Comparison of ENCODE assay signal across 21 mouse cellular contexts in the genomic region with DNA sequence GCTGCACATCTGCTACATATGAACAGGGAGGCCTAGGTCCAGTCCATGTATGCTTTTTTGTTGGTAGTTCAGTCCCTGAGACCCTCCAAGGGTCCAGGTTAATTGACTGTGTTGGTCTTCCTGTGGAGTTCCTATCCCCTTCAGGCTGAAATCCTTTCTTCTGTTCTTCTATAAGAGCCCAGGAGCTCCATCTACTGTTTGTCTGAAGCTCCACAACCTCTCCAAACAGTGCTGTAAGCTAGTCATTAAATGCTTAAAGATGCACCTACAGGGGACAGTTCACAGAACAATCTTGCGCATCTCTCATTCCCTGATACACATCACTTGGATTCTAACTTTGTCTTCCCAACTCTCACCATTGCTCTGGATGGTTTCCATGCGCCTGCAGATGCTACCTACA. TPM values are rescaled to one million over a fixed set of nuclear protein-coding genes. Genes with fewer than 3 reads are reported as not detected.
DNase-seq lines count a peak whose midpoint lies in the region; ATAC-seq and TF ChIP-seq lines count a peak whose summit lies in the region.
"Had no signal": no experiment of that assay in that cellular context is flagged by ENCODE, and none has a peak within 500 bp of the region (broad histone marks: within the 10 kb centered on the region; RNA-seq: fewer than 3 reads in every experiment).

No protein-coding gene starts in this region.

- 84% methylated on average over 2 of the region's 2 CpGs for WGBS in embryonic facial prominence, embryonic 14.5 days
- 90% methylated on average over 2 of the region's 2 CpGs for WGBS in embryonic facial prominence, embryonic 10.5 days

- H3K4me1 ChIP-seq in embryonic facial prominence, embryonic 14.5 days (ENCODE audit: control insufficient read depth, insufficient read depth, low read length), result no peaks in the 10 kb centered on the region
- H3K4me1 ChIP-seq in embryonic facial prominence, embryonic 10.5 days, result 0 out of 2 replicates have a peak, but pooled peaks cover 2% of the 10 kb centered on the region
- H3K4me1 ChIP-seq: embryonic facial prominence, embryonic 15.5 days; forebrain, embryonic 13.5 days; hindbrain, embryonic 15.5 days; limb, embryonic 13.5 days; neural tube, embryonic 13.5 days had no signal

- no peak overlapping the region for H3K4me3 ChIP-seq in embryonic facial prominence, embryonic 14.5 days (ENCODE audit: low read depth, low read length)
- no peak overlapping the region for H3K4me3 ChIP-seq in embryonic facial prominence, embryonic 10.5 days
- no peak overlapping the region for H3K4me3 ChIP-seq in left cerebral cortex, adult 2 months
- H3K4me3 ChIP-seq: embryonic facial prominence, embryonic 15.5 days; forebrain, embryonic 13.5 days; hindbrain, embryonic 15.5 days; limb, embryonic 13.5 days; neural tube, embryonic 13.5 days had no signal

- no peak overlapping the region for H3K9ac ChIP-seq in embryonic facial prominence, embryonic 14.5 days (ENCODE audit: low read depth, low read length)
- H3K9ac ChIP-seq: embryonic facial prominence, embryonic 15.5 days; forebrain, embryonic 13.5 days; hindbrain, embryonic 15.5 days; limb, embryonic 13.5 days; neural tube, embryonic 13.5 days had no signal

- no peaks in the 10 kb centered on the region for H3K9me3 ChIP-seq in embryonic facial prominence, embryonic 14.5 days (ENCODE audit: control insufficient read depth, low read length)
- H3K9me3 ChIP-seq in embryonic facial prominence, embryonic 10.5 days, result no peaks in the 10 kb centered on the region
- H3K9me3 ChIP-seq: embryonic facial prominence, embryonic 15.5 days; forebrain, embryonic 13.5 days; hindbrain, embryonic 15.5 days; limb, embryonic 13.5 days; neural tube, embryonic 13.5 days had no signal

- ATAC-seq in embryonic facial prominence, embryonic 14.5 days (ENCODE audit: low read depth), result no peak
- ATAC-seq: forebrain, embryonic 13.5 days had no signal

- no peak overlapping the region for H3K4me2 ChIP-seq in embryonic facial prominence, embryonic 14.5 days (ENCODE audit: low read depth, low read length)
- H3K4me2 ChIP-seq: embryonic facial prominence, embryonic 15.5 days; forebrain, embryonic 13.5 days; hindbrain, embryonic 15.5 days; limb, embryonic 13.5 days; neural tube, embryonic 13.5 days had no signal

- H3K36me3 ChIP-seq in embryonic facial prominence, embryonic 14.5 days (ENCODE audit: control insufficient read depth, insufficient read depth, low read length), result no peaks in the 10 kb centered on the region
- H3K36me3 ChIP-seq in embryonic facial prominence, embryonic 10.5 days (replicated peaks), result no peaks in the 10 kb centered on the region
- H3K36me3 ChIP-seq: embryonic facial prominence, embryonic 15.5 days; hindbrain, embryonic 15.5 days; limb, embryonic 13.5 days; neural tube, embryonic 13.5 days had no signal

- peak; percentile 33 for TF ChIP-seq CTCF in left cerebral cortex, adult 2 months (IDR thresholded peaks at IDR 0.05)

- DNase-seq in embryonic facial prominence, embryonic 14.5 days (ENCODE audit: low spot score), result peak; percentile 31
- no peak for DNase-seq in embryonic facial prominence, embryonic 10.5 days (ENCODE audit: low spot score)
- no peak for DNase-seq in left cerebral cortex, adult 2 months (ENCODE audit: extremely low spot score in 1 of 2, low spot score in 2 of 2)
- DNase-seq in left cerebral cortex, adult 8-10 months (ENCODE audit: low spot score in 2 of 2), result no peak
- DNase-seq in NIH3T3 (ENCODE audit: low read depth), result peak; percentile 37
- DNase-seq in kidney, postnatal 36 days, result peak; percentile 19 to 38
- DNase-seq in cerebellum, postnatal 14 days, result no peak
- no peak for DNase-seq in adrenal gland, postnatal 36 days
- DNase-seq: cerebellum, adult 18-20 months; heart, postnatal 10 days; lung, adult 18-20 months had no signal

- no peak overlapping the region for H3K27ac ChIP-seq in embryonic facial prominence, embryonic 14.5 days (replicated peaks; ENCODE audit: low read depth, low read length)
- H3K27ac ChIP-seq in embryonic facial prominence, embryonic 10.5 days (replicated peaks), result no peak overlapping the region
- H3K27ac ChIP-seq in left cerebral cortex, adult 2 months, result no peak overlapping the region
- H3K27ac ChIP-seq: embryonic facial prominence, embryonic 15.5 days; forebrain, embryonic 13.5 days; hindbrain, embryonic 15.5 days; limb, embryonic 13.5 days; neural tube, embryonic 13.5 days had no signal

- intact Hi-C loops in left cerebral cortex, adult 2 months (cut with DNase I), result no loop called here

- H3K27me3 ChIP-seq in embryonic facial prominence, embryonic 14.5 days (replicated peaks; ENCODE audit: control insufficient read depth, insufficient read depth, low read length), result no peaks in the 10 kb centered on the region
- no peaks in the 10 kb centered on the region for H3K27me3 ChIP-seq in embryonic facial prominence, embryonic 10.5 days (replicated peaks; ENCODE audit: low read depth, poor library complexity, severe bottlenecking)
- H3K27me3 ChIP-seq: embryonic facial prominence, embryonic 15.5 days; forebrain, embryonic 13.5 days; hindbrain, embryonic 15.5 days; limb, embryonic 13.5 days; neural tube, embryonic 13.5 days had no signal

RNA-seq across cellular contexts. Expression of a gene that starts 7.8 kb away (rescaled TPM):
- polyA plus RNA-seq in embryonic facial prominence, embryonic 14.5 days (2014; fragmentation: Nextera tagmentation; extraction: Ambion mirVana), result not detected in 2 replicates
- polyA plus RNA-seq in embryonic facial prominence, embryonic 10.5 days (2016; fragmentation: Nextera tagmentation; extraction: Ambion mirVana), result not detected in 2 replicates
- not detected for total RNA-seq in left cerebral cortex, adult 2 months (2021)
- total RNA-seq in left cerebral cortex, adult 8-10 months (2022), result not detected
- total RNA-seq in adrenal gland, postnatal 36 days (2021), result not detected
- total RNA-seq: gastrocnemius, adult 8-10 months; heart, adult 8-10 months; heart, postnatal 10 days; left cerebral cortex, adult 18-20 months; MEL had no signal
- polyA plus RNA-seq: C2C12; embryonic facial prominence, embryonic 15.5 days; forebrain, embryonic 13.5 days; hindbrain, embryonic 15.5 days; limb, embryonic 13.5 days; neural tube, embryonic 13.5 days had no signal

RNA-seq across cellular contexts. Expression of a gene that starts 51.9 kb away (rescaled TPM):
- not detected in 2 replicates for polyA plus RNA-seq in embryonic facial prominence, embryonic 14.5 days (2014; fragmentation: Nextera tagmentation; extraction: Ambion mirVana)
- 0.16 and 0.36 TPM in 2 replicates for polyA plus RNA-seq in embryonic facial prominence, embryonic 10.5 days (2016; fragmentation: Nextera tagmentation; extraction: Ambion mirVana)
- total RNA-seq in left cerebral cortex, adult 2 months (2021), result not detected
- under 1 TPM in 1 of 4 experiments, not detected in 3; 0.55 TPM for total RNA-seq in left cerebral cortex, adult 8-10 months (2022)
- not detected for total RNA-seq in adrenal gland, postnatal 36 days (2021)
- total RNA-seq: gastrocnemius, adult 8-10 months; heart, adult 8-10 months; heart, postnatal 10 days; left cerebral cortex, adult 18-20 months; MEL had no signal
- polyA plus RNA-seq: C2C12; embryonic facial prominence, embryonic 15.5 days; hindbrain, embryonic 15.5 days; neural tube, embryonic 13.5 days had no signal

Comparison
In these comparisons a context has a peak if more than half of its experiments do, and no peak if none do; other contexts are left out.
1. DNase-seq: peak in embryonic facial prominence, embryonic 14.5 days (single experiment), NIH3T3 (single experiment) and kidney, postnatal 36 days (2 of 2); none in embryonic facial prominence, embryonic 10.5 days (single experiment), left cerebral cortex, adult 2 months (0 of 2), left cerebral cortex, adult 8-10 months (0 of 2), cerebellum, postnatal 14 days (0 of 2) and adrenal gland, postnatal 36 days (0 of 2).